Mouse (Mus musculus) hindbrain, embryonic 12.5 days (tissue): ENCODE measurements around the gene Gm9803. TPM values are rescaled to one million over a fixed set of nuclear protein-coding genes. Genes with fewer than 3 reads are reported as not detected.
A peak's percentile ranks its signal among the peaks of the same experiment; 100 is the strongest.

Experiments
- ATAC-seq: fragments of 200-750 bp; cut with Nextera tagmentation; 2 replicates; pipeline ENCODE4 v1.8.0; 2017; ENCODE audit warnings: moderate TSS enrichment; ENCODE audit not compliant: low FRiP score
- H3K27ac ChIP-seq: fragments of 300-500 bp; sonication (generic); 2 replicates; pipeline ENCODE4 v1.5.1; 2016; ENCODE audit warnings: mild to moderate bottlenecking
- H3K27me3 ChIP-seq: fragments of 300-500 bp; sonication (generic); 2 replicates; pipeline ENCODE4 v1.6.1; 2016; ENCODE audit warnings: mild to moderate bottlenecking
- H3K36me3 ChIP-seq: fragments of 300-500 bp; sonication (generic); 2 replicates; pipeline ENCODE4 v1.6.1; 2016; ENCODE audit warnings: mild to moderate bottlenecking
- H3K4me1 ChIP-seq: fragments of 300-500 bp; sonication (generic); 2 replicates; pipeline ENCODE4 v1.6.1; 2016
- H3K4me2 ChIP-seq: fragments of 300-500 bp; sonication (generic); replicated peaks from 2 replicates; pipeline ENCODE4 v1.6.1; 2016; ENCODE audit warnings: mild to moderate bottlenecking
- H3K4me3 ChIP-seq: fragments of 300-500 bp; sonication (generic); 2 replicates; pipeline ENCODE4 v1.5.1; 2016; ENCODE audit warnings: mild to moderate bottlenecking
- H3K9ac ChIP-seq: fragments of 300-500 bp; sonication (generic); 2 replicates; pipeline ENCODE4 v1.6.1; 2016; ENCODE audit warnings: mild to moderate bottlenecking, moderate library complexity
- H3K9me3 ChIP-seq: fragments of 300-500 bp; sonication (generic); replicated peaks from 2 replicates; pipeline ENCODE4 v1.6.1; 2016; ENCODE audit warnings: mild to moderate bottlenecking
- WGBS: fragments of 180-500 bp; shearing (Covaris S2); methylation state at CpG from one replicate; pipeline ENCODE4 v1.1.7; 2016; 5-methylcytosine and 5-hydroxymethylcytosine counted together
- polyA plus RNA-seq: library from polyadenylated mRNA; unstranded; fragments of >200 nt; fragmentation: Nextera tagmentation; extraction: Ambion mirVana; gene quantifications from 2 replicates; pipeline ENCODE4 v1.2.1, GENCODE M21; 2016

Gene Gm9803
- polyA plus RNA-seq, 1 experiment from 2014 or later = 22.2 TPM

- H3K9ac ChIP-seq = no peak overlapping the region
- no peaks in the 10 kb centered on the region for H3K9me3 ChIP-seq
- 87% methylated on average over 3 of the region's 3 CpGs for WGBS
- no peaks in the 10 kb centered on the region for H3K36me3 ChIP-seq
- H3K4me2 ChIP-seq = no peak overlapping the region
- no peak overlapping the region for H3K4me3 ChIP-seq
- no peak for ATAC-seq
- no peaks in the 10 kb centered on the region for H3K27me3 ChIP-seq
- peaks cover 28% of the 10 kb centered on the region for H3K4me1 ChIP-seq
- H3K27ac ChIP-seq = no peak overlapping the region
Observed at GRCm38 (mm10) chr10:43487441-43488010, 36.4 kb upstream of the Gm9803 start.

- H3K4me2 ChIP-seq = no peak overlapping the region
- H3K27ac ChIP-seq = no peak overlapping the region
- no peak for ATAC-seq
- no peaks in the 10 kb centered on the region for H3K36me3 ChIP-seq
- no peaks in the 10 kb centered on the region for H3K27me3 ChIP-seq
- H3K9me3 ChIP-seq = no peaks in the 10 kb centered on the region
- peaks cover 23% of the 10 kb centered on the region for H3K4me1 ChIP-seq
- H3K9ac ChIP-seq = no peak overlapping the region
- no peak overlapping the region for H3K4me3 ChIP-seq
- 83% methylated on average over 4 of the region's 4 CpGs for WGBS
Observed at GRCm38 (mm10) chr10:43488258-43488657, 35.6 kb upstream of the Gm9803 start.

- Histone ChIP-seq H3K4me3 (no peak overlapping the region), H3K4me2 (no peak overlapping the region), H3K9ac (no peak overlapping the region), H3K9me3 (no peaks in the 10 kb centered on the region), H3K36me3 (0 out of 2 replicates have a peak, but pooled peaks cover 3% of the 10 kb centered on the region), H3K27ac (no peak overlapping the region), H3K27me3 (no peaks in the 10 kb centered on the region), H3K4me1 (peaks cover 17% of the 10 kb centered on the region)
- ATAC-seq = no peak
- 89% methylated on average over 7 of the region's 7 CpGs for WGBS
Observed at GRCm38 (mm10) chr10:43489139-43489538, 34.7 kb upstream of the Gm9803 start.

GRCm38 (mm10) chr10:43489550-43489949, 34.3 kb upstream of the Gm9803 start:
- ATAC-seq = no peak
- 0 out of 2 replicates have a peak overlapping the region, but pooled peaks have one; percentile 4 for H3K27ac ChIP-seq

GRCm38 (mm10) chr10:43490034-43490433, 33.9 kb upstream of the Gm9803 start:
- Histone ChIP-seq H3K27me3 (no peaks in the 10 kb centered on the region), H3K36me3 (peaks cover 12% of the 10 kb centered on the region), H3K4me2 (no peak overlapping the region), H3K9ac (no peak overlapping the region), H3K4me1 (peaks cover 17% of the 10 kb centered on the region), H3K27ac (no peak overlapping the region), H3K4me3 (no peak overlapping the region), H3K9me3 (no peaks in the 10 kb centered on the region)
- no peak for ATAC-seq
- WGBS = 76% methylated on average over 8 of the region's 8 CpGs

More at GRCm38 (mm10) chr10:43489550-43489949, 34.3 kb upstream of the Gm9803 start:
- Histone ChIP-seq H3K36me3 (peaks cover 7% of the 10 kb centered on the region), H3K9me3 (no peaks in the 10 kb centered on the region), H3K4me1 (peaks cover 17% of the 10 kb centered on the region), H3K4me2 (no peak overlapping the region), H3K9ac (no peak overlapping the region), H3K27me3 (no peaks in the 10 kb centered on the region), H3K4me3 (no peak overlapping the region)
- 59% methylated on average over 6 of the region's 6 CpGs for WGBS

GRCm38 (mm10) chr10:43490846-43491245, 33.0 kb upstream of the Gm9803 start:
- Histone ChIP-seq H3K4me1 (peaks cover 17% of the 10 kb centered on the region), H3K9me3 (no peaks in the 10 kb centered on the region), H3K27me3 (no peaks in the 10 kb centered on the region), H3K36me3 (peaks cover 20% of the 10 kb centered on the region), H3K27ac (no peak overlapping the region), H3K4me3 (no peak overlapping the region), H3K4me2 (no peak overlapping the region), H3K9ac (no peak overlapping the region)
- no peak for ATAC-seq
- 88% methylated on average over 5 of the region's 5 CpGs for WGBS

- no peak overlapping the region for H3K4me3 ChIP-seq
Observed at GRCm38 (mm10) chr10:43502599-43502998, 21.3 kb upstream of the Gm9803 start.

GRCm38 (mm10) chr10:43504291-43504690, 19.6 kb upstream of the Gm9803 start:
- H3K9me3 ChIP-seq = no peaks in the 10 kb centered on the region
- H3K4me3 ChIP-seq = no peak overlapping the region
- H3K4me1 ChIP-seq = no peaks in the 10 kb centered on the region
- H3K4me2 ChIP-seq = no peak overlapping the region
- WGBS = 82% methylated on average over 1 of the region's 1 CpGs
- H3K27ac ChIP-seq = no peak overlapping the region
- H3K9ac ChIP-seq = no peak overlapping the region
- H3K36me3 ChIP-seq = peaks cover 38% of the 10 kb centered on the region
- no peaks in the 10 kb centered on the region for H3K27me3 ChIP-seq
- no peak for ATAC-seq

More at GRCm38 (mm10) chr10:43502599-43502998, 21.3 kb upstream of the Gm9803 start:
- Histone ChIP-seq H3K4me1 (no peaks in the 10 kb centered on the region), H3K27me3 (no peaks in the 10 kb centered on the region), H3K4me2 (no peak overlapping the region), H3K36me3 (peaks cover 49% of the 10 kb centered on the region), H3K27ac (no peak overlapping the region), H3K9me3 (no peaks in the 10 kb centered on the region), H3K9ac (no peak overlapping the region)
- WGBS = 94% methylated on average over 4 of the region's 4 CpGs
- no peak for ATAC-seq

GRCm38 (mm10) chr10:43507051-43507450, 16.8 kb upstream of the Gm9803 start:
- Histone ChIP-seq H3K9ac (no peak overlapping the region), H3K27ac (no peak overlapping the region), H3K4me1 (no peaks in the 10 kb centered on the region), H3K27me3 (no peaks in the 10 kb centered on the region), H3K36me3 (peaks cover 50% of the 10 kb centered on the region), H3K4me3 (no peak overlapping the region), H3K4me2 (no peak overlapping the region), H3K9me3 (no peaks in the 10 kb centered on the region)
- ATAC-seq = no peak
- WGBS = 77% methylated on average over 4 of the region's 4 CpGs

GRCm38 (mm10) chr10:43509228-43509627, 14.7 kb upstream of the Gm9803 start:
- Histone ChIP-seq H3K27ac (no peak overlapping the region), H3K4me3 (no peak overlapping the region), H3K9me3 (no peaks in the 10 kb centered on the region), H3K36me3 (peaks cover 58% of the 10 kb centered on the region), H3K9ac (no peak overlapping the region), H3K27me3 (no peaks in the 10 kb centered on the region), H3K4me2 (no peak overlapping the region), H3K4me1 (no peaks in the 10 kb centered on the region)
- WGBS = 95% methylated on average over 7 of the region's 7 CpGs
- no peak for ATAC-seq

- no peak overlapping the region for H3K9ac ChIP-seq
- WGBS = 92% methylated on average over 10 of the region's 10 CpGs
- H3K9me3 ChIP-seq = no peaks in the 10 kb centered on the region
- no peak for ATAC-seq
- H3K36me3 ChIP-seq = peaks cover 53% of the 10 kb centered on the region
- H3K4me2 ChIP-seq = no peak overlapping the region
- no peak overlapping the region for H3K4me3 ChIP-seq
- H3K4me1 ChIP-seq = no peaks in the 10 kb centered on the region
- H3K27me3 ChIP-seq = no peaks in the 10 kb centered on the region
- H3K27ac ChIP-seq = no peak overlapping the region
Observed at GRCm38 (mm10) chr10:43512976-43513375, 10.9 kb upstream of the Gm9803 start.

GRCm38 (mm10) chr10:43516992-43517660, 6.8 kb upstream of the Gm9803 start:
- no peak overlapping the region for H3K4me3 ChIP-seq
- H3K27me3 ChIP-seq = no peaks in the 10 kb centered on the region
- H3K4me2 ChIP-seq = no peak overlapping the region
- no peaks in the 10 kb centered on the region for H3K4me1 ChIP-seq
- ATAC-seq = no peak
- WGBS = 81% methylated on average over 6 of the region's 6 CpGs
- H3K36me3 ChIP-seq = peaks cover 22% of the 10 kb centered on the region
- 0 out of 2 replicates have a peak overlapping the region, but pooled peaks have one; percentile 17 for H3K27ac ChIP-seq
- H3K9me3 ChIP-seq = no peaks in the 10 kb centered on the region
- no peak overlapping the region for H3K9ac ChIP-seq

GRCm38 (mm10) chr10:43517836-43518235, 6.0 kb upstream of the Gm9803 start:
- Histone ChIP-seq H3K4me3 (no peak overlapping the region), H3K9ac (no peak overlapping the region), H3K4me1 (no peaks in the 10 kb centered on the region), H3K27ac (no peak overlapping the region), H3K9me3 (no peaks in the 10 kb centered on the region), H3K36me3 (peaks cover 20% of the 10 kb centered on the region), H3K27me3 (no peaks in the 10 kb centered on the region), H3K4me2 (no peak overlapping the region)
- no peak for ATAC-seq
- 71% methylated on average over 4 of the region's 4 CpGs for WGBS
